Mouse (Mus musculus): Measurements from ENCODE around the gene Dnajb3.

Dnajb3 gene

GRCm38 (mm10) chr1:88205294-88205922 is at the start of gene Dnajb3:
TSS of gene Dnajb3 (minus strand) at chr1:88205782.
- DNase-seq (ENCODE audit: low spot score in 2 of 2) = peak; percentile 56 to 82

- DNase-seq (ENCODE audit: low spot score in 2 of 2) = no peak
Observed at GRCm38 (mm10) chr1:88254793-88255465, 49.3 kb upstream of the Dnajb3 start.

GRCm38 (mm10) chr1:88253540-88253939 is 48.0 kb upstream of the Dnajb3 start:
- no peak for DNase-seq (ENCODE audit: low spot score in 2 of 2)

- DNase-seq (ENCODE audit: low spot score in 2 of 2) = no peak
Observed at GRCm38 (mm10) chr1:88253106-88253505, 47.5 kb upstream of the Dnajb3 start.

GRCm38 (mm10) chr1:88250023-88250422 is 44.4 kb upstream of the Dnajb3 start:
- no peak for DNase-seq (ENCODE audit: low spot score in 2 of 2)

- no peak for DNase-seq (ENCODE audit: low spot score in 2 of 2)
Observed at GRCm38 (mm10) chr1:88249596-88249995, 44.0 kb upstream of the Dnajb3 start.

- DNase-seq (ENCODE audit: low spot score in 2 of 2) = no peak
Observed at GRCm38 (mm10) chr1:88248658-88249057, 43.1 kb upstream of the Dnajb3 start.

GRCm38 (mm10) chr1:88247660-88248059 is 42.1 kb upstream of the Dnajb3 start:
- no peak for DNase-seq (ENCODE audit: low spot score in 2 of 2)

- DNase-seq (ENCODE audit: low spot score in 2 of 2) = no peak
Observed at GRCm38 (mm10) chr1:88246386-88246785, 40.8 kb upstream of the Dnajb3 start.

GRCm38 (mm10) chr1:88245881-88246280 is 40.3 kb upstream of the Dnajb3 start:
- no peak for DNase-seq (ENCODE audit: low spot score in 2 of 2)

GRCm38 (mm10) chr1:88243861-88244260 is 38.3 kb upstream of the Dnajb3 start:
- DNase-seq (ENCODE audit: low spot score in 2 of 2) = no peak

- no peak for DNase-seq (ENCODE audit: low spot score in 2 of 2)
Observed at GRCm38 (mm10) chr1:88240579-88240978, 35.0 kb upstream of the Dnajb3 start.

GRCm38 (mm10) chr1:88240072-88240471 is 34.5 kb upstream of the Dnajb3 start:
- no peak for DNase-seq (ENCODE audit: low spot score in 2 of 2)

GRCm38 (mm10) chr1:88238771-88239170 is 33.2 kb upstream of the Dnajb3 start:
- DNase-seq (ENCODE audit: low spot score in 2 of 2) = no peak

GRCm38 (mm10) chr1:88237311-88237710 is 31.7 kb upstream of the Dnajb3 start:
- no peak for DNase-seq (ENCODE audit: low spot score in 2 of 2)

GRCm38 (mm10) chr1:88235894-88236415 is 30.4 kb upstream of the Dnajb3 start:
- no peak for DNase-seq (ENCODE audit: low spot score in 2 of 2)

GRCm38 (mm10) chr1:88235046-88235893 is 29.7 kb upstream of the Dnajb3 start:
- no peak for DNase-seq (ENCODE audit: low spot score in 2 of 2)

- DNase-seq (ENCODE audit: low spot score in 2 of 2) = no peak
Observed at GRCm38 (mm10) chr1:88234646-88235045, 29.1 kb upstream of the Dnajb3 start.

GRCm38 (mm10) chr1:88234248-88234610 is 28.6 kb upstream of the Dnajb3 start:
- DNase-seq (ENCODE audit: low spot score in 2 of 2) = no peak

GRCm38 (mm10) chr1:88233421-88234247 is 28.1 kb upstream of the Dnajb3 start:
- no peak for DNase-seq (ENCODE audit: low spot score in 2 of 2)

GRCm38 (mm10) chr1:88232664-88233380 is 27.2 kb upstream of the Dnajb3 start:
- no peak for DNase-seq (ENCODE audit: low spot score in 2 of 2)

Measured in left cerebral cortex, adult 9 months (tissue).